Mouse (Mus musculus) embryonic facial prominence, embryonic 15.5 days (tissue): ENCODE measurements around the gene Hdlbp. TPM values are rescaled to one million over a fixed set of nuclear protein-coding genes. Genes with fewer than 3 reads are reported as not detected.
A peak's percentile ranks its signal among the peaks of the same experiment; 100 is the strongest.
"Not testable (repeated sequence)": the region's sequence is repeated elsewhere in the genome, so short reads cannot be mapped to it uniquely, and the experiment has no call there.

ENCODE experiments used
- ATAC-seq: fragments of 200-750 bp; cut with Nextera tagmentation; 2 replicates; pipeline ENCODE4 v1.8.0; 2017; ENCODE audit warnings: low read depth, moderate TSS enrichment; ENCODE audit not compliant: insufficient number of reproducible peaks, low FRiP score, low TSS enrichment
- H3K27ac ChIP-seq: fragments of 300-500 bp; sonication (generic); replicated peaks from 2 replicates; pipeline ENCODE4 v1.5.1; 2015; ENCODE audit warnings: mild to moderate bottlenecking, inconsistent platforms
- H3K27me3 ChIP-seq: fragments of 300-500 bp; sonication (generic); 2 replicates; pipeline ENCODE4 v1.6.1; 2015; ENCODE audit warnings: inconsistent platforms
- H3K36me3 ChIP-seq: fragments of 300-500 bp; sonication (generic); 2 replicates; pipeline ENCODE4 v1.6.1; 2015; ENCODE audit warnings: mild to moderate bottlenecking, inconsistent platforms
- H3K4me1 ChIP-seq: fragments of 300-500 bp; sonication (generic); 2 replicates; pipeline ENCODE4 v1.6.1; 2015; ENCODE audit warnings: inconsistent platforms
- H3K4me2 ChIP-seq: fragments of 300-500 bp; sonication (generic); replicated peaks from 2 replicates; pipeline ENCODE4 v1.6.1; 2015; ENCODE audit warnings: mild to moderate bottlenecking, inconsistent platforms
- H3K4me3 ChIP-seq: fragments of 300-500 bp; sonication (generic); replicated peaks from 2 replicates; pipeline ENCODE4 v1.5.1; 2015; ENCODE audit warnings: mild to moderate bottlenecking, inconsistent platforms
- H3K9ac ChIP-seq: fragments of 300-500 bp; sonication (generic); 2 replicates; pipeline ENCODE4 v1.6.1; 2015; ENCODE audit warnings: inconsistent platforms
- H3K9me3 ChIP-seq: fragments of 300-500 bp; sonication (generic); replicated peaks from 2 replicates; pipeline ENCODE4 v1.6.1; 2016; ENCODE audit warnings: inconsistent platforms
- WGBS: fragments of 180-500 bp; shearing (Covaris S2); methylation state at CpG from one replicate; pipeline ENCODE4 v1.1.7; 2015; 5-methylcytosine and 5-hydroxymethylcytosine counted together
- polyA plus RNA-seq: library from polyadenylated mRNA; unstranded; fragments of >200 nt; fragmentation: Nextera tagmentation; extraction: Ambion mirVana; gene quantifications from 2 replicates; pipeline ENCODE4 v1.2.1, GENCODE M21; 2015

Gene Hdlbp
- polyA plus RNA-seq, result 186 and 188 TPM in 2 replicates

- Histone ChIP-seq H3K27ac (peak within 1 kb of the TSS; percentile 97), H3K4me1 (peaks cover 9% of the 10 kb centered on the region), H3K27me3 (no peaks in the 10 kb centered on the region), H3K4me2 (peak within 1 kb of the TSS; percentile 65), H3K9ac (peak within 1 kb of the TSS; percentile 89), H3K4me3 (peak within 1 kb of the TSS; percentile 85), H3K9me3 (no peaks in the 10 kb centered on the region), H3K36me3 (no peaks in the 10 kb centered on the region)
- ATAC-seq, result peak; percentile 97
- under 1% methylated on average over 74 of the region's 74 CpGs for WGBS
These were observed at the start of gene Hdlbp for GRCm38 (mm10) chr1:93478586-93479475. Hdlbp (minus strand) TSS chr1:93478815.

- Histone ChIP-seq H3K27me3 (no peaks in the 10 kb centered on the region), H3K9me3 (no peaks in the 10 kb centered on the region), H3K4me2 (no peak overlapping the region), H3K4me1 (peaks cover 14% of the 10 kb centered on the region), H3K36me3 (no peaks in the 10 kb centered on the region), H3K4me3 (no peak overlapping the region), H3K9ac (no peak overlapping the region), H3K27ac (no peak overlapping the region)
- 53% methylated on average over 1 of the region's 1 CpGs for WGBS
- ATAC-seq, result no peak
These were observed 43.7 kb upstream of the Hdlbp start for GRCm38 (mm10) chr1:93522325-93522724.

- Histone ChIP-seq H3K36me3 (no peaks in the 10 kb centered on the region), H3K4me3 (no peak overlapping the region), H3K27ac (no peak overlapping the region), H3K9me3 (no peaks in the 10 kb centered on the region), H3K4me2 (no peak overlapping the region), H3K9ac (no peak overlapping the region), H3K4me1 (peaks cover 19% of the 10 kb centered on the region), H3K27me3 (no peaks in the 10 kb centered on the region)
- ATAC-seq, result no peak
- WGBS, result 75% methylated on average over 2 of the region's 2 CpGs
These were observed 42.9 kb upstream of the Hdlbp start for GRCm38 (mm10) chr1:93521491-93521890.

- 71% methylated on average over 14 of the region's 14 CpGs for WGBS
- peak overlapping the region; percentile 78 for H3K4me2 ChIP-seq
- peak overlapping the region; percentile 90 for H3K4me3 ChIP-seq
- H3K27ac ChIP-seq, result no peak overlapping the region
- H3K9ac ChIP-seq, result 0 out of 2 replicates have a peak overlapping the region, but pooled peaks have one; percentile 82
- H3K9me3 ChIP-seq, result no peaks in the 10 kb centered on the region
- no peak for ATAC-seq
- peaks cover 5% of the 10 kb centered on the region; the same call in 1 of the 2 replicates for H3K36me3 ChIP-seq
- H3K27me3 ChIP-seq, result no peaks in the 10 kb centered on the region
- H3K4me1 ChIP-seq, result peaks cover 32% of the 10 kb centered on the region
These were observed 34.6 kb upstream of the Hdlbp start for GRCm38 (mm10) chr1:93513221-93513620.

GRCm38 (mm10) chr1:93512351-93512690 lies 33.7 kb upstream of the Hdlbp start:
- Histone ChIP-seq H3K9me3 (no peaks in the 10 kb centered on the region), H3K4me2 (peak overlapping the region; percentile 78), H3K9ac (peak overlapping the region; percentile 82), H3K36me3 (peaks cover 8% of the 10 kb centered on the region; the same call in 1 of the 2 replicates), H3K4me1 (peaks cover 32% of the 10 kb centered on the region), H3K4me3 (peak overlapping the region; percentile 90), H3K27ac (peak overlapping the region; percentile 82), H3K27me3 (no peaks in the 10 kb centered on the region)
- peak; percentile 48 for ATAC-seq
- under 1% methylated on average over 15 of the region's 15 CpGs for WGBS

- under 1% methylated on average over 71 of the region's 71 CpGs for WGBS
- peak within 1 kb of the TSS; percentile 82 for H3K27ac ChIP-seq
- H3K9ac ChIP-seq, result peak within 1 kb of the TSS; percentile 82
- peaks cover 28% of the 10 kb centered on the region for H3K4me1 ChIP-seq
- peak within 1 kb of the TSS; percentile 78 for H3K4me2 ChIP-seq
- H3K4me3 ChIP-seq, result peak within 1 kb of the TSS; percentile 90
- peaks cover 9% of the 10 kb centered on the region; the same call in 1 of the 2 replicates for H3K36me3 ChIP-seq
- no peaks in the 10 kb centered on the region for H3K27me3 ChIP-seq
- ATAC-seq, result peak; percentile 99
- no peaks in the 10 kb centered on the region for H3K9me3 ChIP-seq
These were observed 33.2 kb upstream of the Hdlbp start, which contains the start of gene Farp2 for GRCm38 (mm10) chr1:93511585-93512350. Farp2 (plus strand) TSS chr1:93512079.

- H3K4me2 ChIP-seq, H3K9ac ChIP-seq, H3K27ac ChIP-seq, ATAC-seq, H3K9me3 ChIP-seq, H3K27me3 ChIP-seq, H3K4me3 ChIP-seq: not testable (repeated sequence)
- H3K4me1 ChIP-seq, result peaks cover 23% of the 10 kb centered on the region
- WGBS, result 53% methylated on average over 1 of the region's 1 CpGs
- H3K36me3 ChIP-seq, result peaks cover 33% of the 10 kb centered on the region
These were observed 30.0 kb upstream of the Hdlbp start for GRCm38 (mm10) chr1:93508576-93508975.

GRCm38 (mm10) chr1:93506944-93507676 lies 28.5 kb upstream of the Hdlbp start:
- Histone ChIP-seq H3K27me3 (no peaks in the 10 kb centered on the region), H3K4me2 (no peak overlapping the region), H3K27ac (no peak overlapping the region), H3K9ac (no peak overlapping the region), H3K4me3 (no peak overlapping the region), H3K9me3 (no peaks in the 10 kb centered on the region), H3K36me3 (peaks cover 42% of the 10 kb centered on the region), H3K4me1 (peaks cover 9% of the 10 kb centered on the region)
- no peak for ATAC-seq
- WGBS, result 51% methylated on average over 10 of the region's 10 CpGs

- Histone ChIP-seq H3K27ac (no peak overlapping the region), H3K36me3 (peaks cover 40% of the 10 kb centered on the region), H3K9me3 (no peaks in the 10 kb centered on the region), H3K4me1 (no peaks in the 10 kb centered on the region), H3K27me3 (no peaks in the 10 kb centered on the region), H3K4me2 (no peak overlapping the region), H3K4me3 (no peak overlapping the region), H3K9ac (no peak overlapping the region)
- no peak for ATAC-seq
- WGBS, result 87% methylated on average over 3 of the region's 3 CpGs
These were observed 16.7 kb upstream of the Hdlbp start for GRCm38 (mm10) chr1:93495312-93495711.

- not testable (repeated sequence) for ATAC-seq, H3K4me2 ChIP-seq, H3K4me3 ChIP-seq, H3K27me3 ChIP-seq, H3K4me1 ChIP-seq, H3K9me3 ChIP-seq, H3K36me3 ChIP-seq, H3K27ac ChIP-seq, H3K9ac ChIP-seq
- WGBS, result 89% methylated on average over 3 of the region's 3 CpGs
These were observed 7.7 kb upstream of the Hdlbp start for GRCm38 (mm10) chr1:93486302-93486701.
